Mouse (Mus musculus) megakaryocyte, embryonic 14.5 days (primary cell): Measurements from ENCODE around the gene Wnt16.

Experiments used
- FLI1 ChIP-seq: IDR thresholded peaks from 2 replicates; pipeline ENCODE4 v1.6.1; 2012; ENCODE audit warnings: low read length, inconsistent platforms, mixed read lengths
- GATA1 ChIP-seq: IDR thresholded peaks from 3 replicates; pipeline ENCODE4 v1.6.1; 2012; ENCODE audit warnings: mixed read lengths, low read length, inconsistent platforms, borderline replicate concordance

DNA sequence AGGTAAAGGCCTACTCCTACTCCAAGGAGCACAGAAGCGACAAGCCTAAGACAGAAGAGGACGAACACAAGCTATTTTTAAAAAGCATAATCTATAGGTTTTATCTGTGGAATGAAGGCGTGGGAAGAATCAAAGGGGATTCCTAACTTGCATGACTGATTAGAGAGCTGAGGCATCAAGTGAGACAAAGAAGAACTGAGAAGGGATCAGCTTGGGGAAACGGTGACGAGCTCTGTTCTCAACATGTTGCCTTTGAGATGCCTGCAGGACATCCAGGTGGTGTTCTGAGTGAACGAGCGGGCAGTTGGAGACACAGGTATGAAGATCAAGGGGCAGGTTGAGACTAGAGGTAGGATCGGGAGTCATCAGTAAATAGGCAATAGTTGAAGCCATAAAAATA lies 44.7 kb upstream of the Wnt16 start:
- TF ChIP-seq GATA1 (no peak), FLI1 (no peak)
